Mouse (Mus musculus) gastrocnemius, postnatal 4 days (tissue): ENCODE measurements around the gene Usp27x. TPM values are rescaled to one million over a fixed set of nuclear protein-coding genes. Genes with fewer than 3 reads are reported as not detected.

ENCODE experiments used
- DNase-seq, 2 experiments: peaks; one replicate each; pipeline ENCODE4 v3.0.0; 2021 to 2022; ENCODE audit warnings: low spot score in 2 of 2, mixed read lengths in 2 of 2
- long read RNA-seq, 2 experiments: library from polyadenylated mRNA; stranded (forward); transcript quantifications; one replicate each; pipeline ENCODE4 v2.0.0; 2021
- total RNA-seq, 2 experiments: library from RNA; stranded (reverse); gene quantifications; 2 replicates each; pipeline ENCODE4 v1.2.3; 2021

Gene Usp27x
- total RNA-seq, result 1 to 10 TPM; 1.5 to 1.6 TPM
- long read RNA-seq, experiment 1, partial matches to known transcripts, result 0 of 3 reads
- long read RNA-seq, experiment 1, other reads (novel, unspliced or antisense), result 0 of 3 reads
- long read RNA-seq, experiment 2, partial matches to known transcripts, result 0 of 1 reads
- long read RNA-seq, experiment 2, other reads (novel, unspliced or antisense), result 0 of 1 reads

DNA sequence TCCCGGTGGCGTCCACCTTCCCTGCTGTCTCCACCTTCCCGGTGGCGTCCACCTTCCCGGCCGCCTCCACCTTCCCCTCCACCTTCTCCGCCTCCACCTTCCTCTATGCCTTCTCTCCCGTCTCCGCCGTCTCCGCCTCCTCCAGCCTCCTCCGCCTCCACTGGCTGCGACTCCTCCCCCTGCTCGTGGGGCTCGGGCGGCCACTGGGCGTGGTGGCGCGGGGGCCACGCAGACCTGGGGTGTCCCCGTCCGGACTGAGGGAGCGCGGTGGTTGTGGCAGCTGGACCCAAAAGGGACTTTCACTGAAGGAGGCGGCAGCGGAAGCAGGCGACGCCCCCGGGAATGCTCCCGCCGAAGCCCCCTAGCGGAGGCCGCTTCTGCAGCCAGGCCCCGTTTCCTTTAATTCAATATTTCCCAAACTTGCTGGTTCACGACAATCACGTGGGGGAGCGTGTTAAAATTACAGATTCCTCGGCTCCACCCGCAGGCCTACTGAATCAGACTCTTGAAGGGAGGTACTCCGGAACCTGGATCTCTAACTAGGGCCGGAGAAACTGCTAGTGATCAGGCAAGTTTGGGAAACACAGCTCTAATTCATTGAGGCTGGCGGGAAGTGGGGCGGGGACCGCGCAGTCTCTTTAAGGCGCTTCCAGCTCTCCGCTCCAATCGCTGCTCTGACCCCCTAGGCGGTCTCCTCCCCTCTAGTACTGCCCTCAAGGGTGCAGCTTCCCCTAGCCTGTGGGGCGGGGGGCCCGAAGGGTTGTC lies at the start of gene Usp27x:
Usp27x (minus strand) TSS at position 115 of the 765 bp plus-strand sequence.
- peak; percentile 40 to 66 for DNase-seq

DNA sequence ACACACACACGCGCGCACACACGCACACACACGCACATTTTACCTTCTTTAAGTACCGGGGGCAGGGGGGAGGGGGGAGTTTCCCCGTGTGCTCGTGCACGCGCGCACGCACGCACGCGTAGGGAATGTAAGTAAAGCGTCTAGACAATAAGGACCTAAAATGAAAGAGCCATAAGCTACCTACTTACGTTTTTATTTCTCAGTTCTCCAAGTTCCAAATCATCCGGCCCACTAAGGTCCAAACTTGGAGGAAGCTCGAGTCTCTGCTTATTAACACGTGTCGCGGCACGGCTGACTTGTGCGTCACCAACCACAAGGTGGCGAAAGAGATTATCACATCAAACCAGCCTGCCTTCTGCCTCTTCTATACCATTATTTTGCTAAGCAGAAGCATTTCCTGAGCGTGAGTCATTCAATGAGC lies 47.1 kb upstream of the Usp27x start:
- peak; percentile 37 to 50 for DNase-seq

- no peak for DNase-seq
Measured at GRCm38 (mm10) chrX:7422166-7422565, 46.5 kb upstream of the Usp27x start.

GRCm38 (mm10) chrX:7421016-7421415 lies 45.4 kb upstream of the Usp27x start:
- DNase-seq, result peak; percentile 35 to 58

DNA sequence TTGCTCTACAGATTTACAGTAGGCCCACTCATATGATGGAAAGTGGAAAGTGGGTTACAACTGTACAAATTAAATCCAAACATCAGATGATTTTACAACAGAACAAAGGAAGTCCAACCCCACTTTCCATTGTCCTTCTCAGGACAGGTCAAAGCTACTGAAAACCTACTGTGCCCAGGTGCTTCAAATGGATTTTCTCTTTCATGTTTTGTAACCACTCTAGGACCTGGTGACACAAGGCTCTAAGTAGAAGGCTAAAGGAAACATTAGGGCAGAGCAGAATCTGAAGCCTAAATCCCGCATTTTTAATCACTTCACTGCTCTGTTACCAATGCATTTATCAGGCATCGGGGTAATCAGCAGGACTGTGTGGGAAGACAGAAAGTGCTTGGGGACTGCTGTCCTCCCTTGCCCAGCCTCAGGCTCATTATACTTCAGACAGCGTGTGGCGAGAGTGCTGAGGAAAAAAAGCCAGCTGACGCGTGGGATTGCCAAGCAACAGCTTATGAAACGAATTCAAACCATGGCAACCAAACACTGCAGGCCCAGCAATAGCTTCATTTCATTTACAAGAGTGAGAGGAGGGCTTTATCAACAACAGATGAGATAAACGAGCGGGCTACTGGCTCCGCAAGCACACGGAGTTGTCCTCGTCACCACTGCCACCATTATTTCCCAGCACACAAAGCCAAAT lies 40.7 kb upstream of the Usp27x start:
- DNase-seq, result peak; percentile 16 to 21

GRCm38 (mm10) chrX:7415308-7415707 lies 39.7 kb upstream of the Usp27x start:
- no peak for DNase-seq

- DNase-seq, result no peak
Measured at GRCm38 (mm10) chrX:7412239-7413033, 36.8 kb upstream of the Usp27x start.

GRCm38 (mm10) chrX:7376586-7376985 lies 956 bp upstream of the Usp27x start:
- DNase-seq, result no peak

- DNase-seq, result no peak
Measured at GRCm38 (mm10) chrX:7375322-7375715, 311 bp downstream of the Usp27x start.

DNA sequence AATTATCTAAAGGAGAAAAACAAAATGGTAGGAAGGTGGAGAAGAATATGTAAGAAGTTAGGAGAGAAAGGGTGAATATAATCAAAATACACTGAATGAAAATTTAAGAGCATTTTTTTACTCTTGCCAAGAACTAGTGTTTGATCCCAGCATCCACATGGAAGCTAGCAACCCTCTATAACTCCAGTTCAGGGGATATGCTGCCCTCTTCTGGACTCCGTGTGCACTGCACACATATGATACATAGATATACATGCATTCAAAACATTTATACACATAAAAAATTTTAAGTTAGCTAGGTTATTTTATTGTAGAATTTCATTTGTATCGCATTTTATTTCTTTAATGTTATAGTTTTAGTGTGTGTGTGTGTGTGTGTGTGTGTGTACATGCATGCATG lies 50.2 kb downstream of the Usp27x start:
- no peak for DNase-seq

DNA sequence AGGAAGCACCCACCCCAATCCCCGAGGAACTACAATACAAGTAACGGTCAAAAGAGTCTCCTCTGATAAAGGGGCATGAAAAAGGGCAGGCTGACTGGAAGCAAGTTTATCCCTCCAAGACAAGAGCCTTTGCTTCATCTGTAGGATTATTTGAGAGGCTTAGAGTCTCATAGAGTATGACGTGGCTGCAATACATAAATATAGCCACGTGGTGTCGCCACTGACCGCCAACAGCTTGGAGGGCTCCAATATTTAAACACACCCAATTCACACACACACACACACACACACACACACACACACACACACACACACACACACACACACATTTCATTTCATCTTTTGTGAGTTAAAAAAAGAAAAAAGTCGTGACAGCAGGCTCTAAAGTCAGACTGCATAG lies 53.3 kb downstream of the Usp27x start:
- peak; percentile 28 to 48 for DNase-seq

Other genes starting within 250 kb of the Usp27x start
- gene Clcn5, start 56.5 kb downstream of the Usp27x start, total RNA-seq, result 10 to 100 TPM; 78.2 to 85.7 TPM
- under 1 TPM in 1 of 2 experiments, not detected in 1; 0.15 TPM for gene Foxp3, start 197.8 kb upstream of the Usp27x start, total RNA-seq
- 1 to 10 TPM; 2.6 to 3.4 TPM for gene Ppp1r3f, start 198.5 kb upstream of the Usp27x start, total RNA-seq
- gene Ccdc22, start 229.7 kb upstream of the Usp27x start, total RNA-seq, result 10 to 100 TPM; 13.8 to 15.0 TPM
- not detected for gene Cacna1f, start 231.3 kb upstream of the Usp27x start, total RNA-seq